Mouse (Mus musculus): ENCODE measurements around the gene Pigv.
A peak's percentile ranks its signal among the peaks of the same experiment; 100 is the strongest.
"Not testable (repeated sequence)": the region's sequence is repeated elsewhere in the genome, so short reads cannot be mapped to it uniquely, and the experiment has no call there.

The Pigv gene

DNA sequence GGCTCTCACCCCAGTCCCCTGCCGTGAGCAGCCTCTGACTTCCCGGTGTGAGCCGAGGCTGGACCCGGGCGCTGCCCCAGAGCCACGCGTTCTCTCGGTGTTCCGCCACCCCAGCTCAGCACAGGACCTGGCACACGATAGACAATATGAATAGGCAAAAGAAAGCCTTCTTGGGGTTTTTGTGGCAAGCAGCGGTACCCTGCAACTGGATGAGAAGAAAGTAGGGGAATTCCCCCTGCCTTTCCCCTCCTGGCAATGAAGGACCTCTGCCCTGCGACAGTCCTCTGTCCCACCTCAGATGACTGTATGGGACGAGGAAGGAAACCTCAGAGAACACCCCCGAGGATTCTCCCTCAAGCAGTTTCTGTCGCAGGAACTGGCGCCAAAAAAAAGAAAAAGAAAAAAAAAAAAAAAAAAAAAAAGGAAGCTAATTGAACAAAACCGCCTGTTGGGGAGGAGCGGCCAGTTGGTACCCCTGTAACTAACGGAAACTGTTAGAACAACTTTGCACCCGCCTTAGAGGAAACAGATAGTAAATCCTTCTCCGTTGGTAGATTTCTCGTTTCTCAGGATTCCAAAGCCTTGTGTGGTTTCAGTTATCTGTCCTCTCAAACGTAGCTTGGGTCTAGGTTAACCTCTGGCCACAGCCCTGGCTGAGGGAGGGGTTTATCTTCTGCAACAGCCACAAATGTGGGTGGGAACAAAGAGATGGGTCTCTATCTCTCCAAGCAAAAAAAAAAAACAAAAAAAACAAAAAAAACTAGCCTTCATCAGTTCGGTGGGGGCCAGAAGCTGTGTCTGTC, 599 bp upstream of the Pigv start:
- peak; percentile 99 for DNase-seq (ENCODE audit: low read depth)

GRCm38 (mm10) chr4:133671184-133671880, 1.1 kb downstream of the Pigv start:
- DNase-seq (ENCODE audit: low read depth), result peak; percentile 92

DNA sequence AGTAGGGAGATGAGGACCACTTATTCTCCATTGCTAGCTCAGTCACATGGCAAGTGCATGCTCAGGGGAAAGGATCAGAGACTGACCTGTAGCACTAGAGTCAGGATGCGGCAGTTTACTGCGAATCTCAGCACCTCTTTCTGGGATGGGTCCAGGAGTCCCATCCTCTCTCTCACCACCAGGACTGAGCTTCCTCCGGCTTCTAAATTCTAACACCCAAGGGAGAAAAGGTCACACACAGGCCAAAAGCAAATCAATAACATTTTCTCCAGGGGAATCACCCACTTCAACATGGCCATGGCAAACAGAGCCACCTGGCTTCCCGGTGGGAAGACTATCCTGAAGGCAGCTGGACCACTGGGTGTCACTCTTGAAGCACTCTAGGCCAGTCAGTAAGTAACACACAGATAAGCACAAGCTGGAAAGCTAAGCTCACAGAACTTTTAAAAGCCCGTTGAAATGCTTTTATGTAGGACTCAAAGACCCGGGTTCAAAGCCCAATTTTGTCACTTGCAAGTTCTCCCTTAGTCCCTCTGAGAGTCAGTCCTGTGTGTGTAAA, 2.7 kb downstream of the Pigv start:
- DNase-seq (ENCODE audit: low read depth), result peak; percentile 30

- no peak for DNase-seq (ENCODE audit: low read depth)
Measured at GRCm38 (mm10) chr4:133668537-133668936, 3.9 kb downstream of the Pigv start.

DNA sequence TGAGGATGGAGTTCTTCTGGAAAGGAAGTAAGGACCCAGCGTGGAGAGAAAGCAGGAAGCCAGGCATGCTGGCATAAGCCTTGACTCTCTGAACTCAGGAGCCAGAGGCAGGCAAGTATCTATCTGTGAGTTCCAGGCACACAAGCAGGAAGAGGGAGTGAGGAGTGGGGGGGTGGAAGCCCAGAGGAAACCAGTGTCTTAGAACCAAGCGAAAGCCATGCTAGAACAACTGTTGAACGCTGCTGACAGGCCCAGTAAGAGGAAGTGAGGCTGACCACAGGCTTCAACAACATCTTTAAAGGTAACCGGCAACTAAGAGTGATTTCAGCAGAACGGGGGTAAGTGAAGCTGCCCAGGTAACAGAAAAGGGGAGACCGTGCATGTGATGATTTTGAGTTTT, 6.2 kb downstream of the Pigv start:
- peak; percentile 90 for DNase-seq (ENCODE audit: low read depth)

DNA sequence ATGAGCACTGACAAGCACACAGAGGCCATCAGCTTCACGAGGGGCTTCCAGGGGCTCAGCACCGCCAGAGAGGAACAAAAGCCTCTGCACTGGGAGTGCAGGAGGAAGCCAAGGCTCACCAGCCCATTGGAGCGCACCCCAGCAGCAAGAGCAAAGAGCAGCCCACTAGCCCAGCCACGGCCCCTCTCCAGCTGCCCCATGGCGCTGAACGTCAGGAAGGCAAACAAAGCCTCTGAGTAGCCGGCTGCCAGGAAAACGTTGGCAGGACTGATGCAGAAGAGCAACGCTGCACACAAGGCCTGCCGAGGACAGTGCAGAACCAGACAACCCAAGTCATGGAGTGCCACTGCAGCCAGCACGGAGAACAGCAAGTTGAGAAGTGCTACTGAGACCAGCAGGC, 7.3 kb downstream of the Pigv start:
- DNase-seq (ENCODE audit: low read depth), result no peak

- DNase-seq (ENCODE audit: low read depth), result no peak
Measured at GRCm38 (mm10) chr4:133662945-133663344, 9.5 kb downstream of the Pigv start.

DNA sequence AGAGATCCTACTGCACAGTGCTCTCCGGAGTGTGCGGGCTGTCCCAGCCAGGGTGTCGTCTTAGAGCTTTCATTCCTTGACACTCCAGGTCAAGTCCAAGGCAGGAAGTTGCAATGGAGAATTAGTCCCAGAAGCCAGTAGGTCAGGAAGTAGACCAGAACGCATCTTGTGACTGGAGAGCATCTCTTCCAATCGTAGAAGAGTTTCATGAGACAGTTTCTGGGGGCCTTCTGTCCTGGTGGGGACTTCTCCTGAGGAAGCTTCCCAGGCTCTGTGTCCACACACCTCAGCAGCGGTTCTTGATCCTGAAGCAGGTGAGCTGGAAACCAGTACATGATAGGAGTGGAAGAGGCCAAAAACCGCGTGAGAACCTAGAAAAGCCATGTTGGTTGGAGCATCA, 10.0 kb downstream of the Pigv start:
- DNase-seq (ENCODE audit: low read depth), result no peak

DNA sequence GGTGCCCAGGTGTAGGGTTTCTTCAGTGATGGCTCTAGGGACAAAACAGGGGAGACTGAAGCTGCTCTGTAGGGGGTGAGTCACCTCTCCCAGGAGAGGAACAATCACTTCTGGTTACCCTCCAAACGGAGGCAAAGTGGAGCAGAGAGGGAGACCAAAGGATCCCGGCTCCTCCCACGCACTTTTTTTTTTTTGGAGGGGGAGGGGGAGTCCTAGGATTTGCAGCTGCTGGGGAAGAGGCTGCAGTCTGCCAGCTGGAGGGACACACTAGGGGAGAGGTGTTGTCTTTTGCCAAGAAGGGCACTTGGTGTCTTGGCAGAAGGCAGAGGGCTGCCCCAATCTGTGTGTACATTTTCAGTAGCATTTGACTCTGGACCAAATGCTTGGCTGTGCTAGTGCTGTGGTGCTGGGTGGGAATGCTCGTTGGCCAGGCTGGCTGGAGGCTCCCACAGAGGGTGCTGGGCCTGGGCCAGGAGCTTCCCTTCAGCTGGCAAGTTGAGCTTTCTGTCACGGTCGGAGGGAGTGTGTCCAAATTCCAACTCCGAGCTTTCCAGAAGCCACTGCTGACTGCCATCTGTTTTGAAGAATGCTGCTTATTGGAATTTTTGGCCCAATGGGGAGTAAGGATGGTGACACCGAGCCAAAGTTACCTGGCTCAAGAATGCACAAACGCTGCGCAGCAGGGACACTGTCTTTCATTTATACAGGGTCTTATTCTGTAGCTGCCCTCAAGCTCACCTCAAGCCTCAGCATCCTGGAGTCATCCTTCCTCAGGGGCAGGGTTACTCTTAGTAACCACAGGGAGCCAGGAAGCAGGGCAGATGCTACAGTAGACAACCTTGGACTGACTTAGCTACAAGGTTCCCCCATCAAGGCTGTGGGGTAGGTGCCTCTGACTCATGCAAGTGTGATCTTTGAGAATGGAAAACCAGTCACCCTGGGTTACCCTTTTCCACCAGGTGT, 12.0 kb downstream of the Pigv start:
- peak; percentile 80 for DNase-seq (ENCODE audit: low read depth)

DNA sequence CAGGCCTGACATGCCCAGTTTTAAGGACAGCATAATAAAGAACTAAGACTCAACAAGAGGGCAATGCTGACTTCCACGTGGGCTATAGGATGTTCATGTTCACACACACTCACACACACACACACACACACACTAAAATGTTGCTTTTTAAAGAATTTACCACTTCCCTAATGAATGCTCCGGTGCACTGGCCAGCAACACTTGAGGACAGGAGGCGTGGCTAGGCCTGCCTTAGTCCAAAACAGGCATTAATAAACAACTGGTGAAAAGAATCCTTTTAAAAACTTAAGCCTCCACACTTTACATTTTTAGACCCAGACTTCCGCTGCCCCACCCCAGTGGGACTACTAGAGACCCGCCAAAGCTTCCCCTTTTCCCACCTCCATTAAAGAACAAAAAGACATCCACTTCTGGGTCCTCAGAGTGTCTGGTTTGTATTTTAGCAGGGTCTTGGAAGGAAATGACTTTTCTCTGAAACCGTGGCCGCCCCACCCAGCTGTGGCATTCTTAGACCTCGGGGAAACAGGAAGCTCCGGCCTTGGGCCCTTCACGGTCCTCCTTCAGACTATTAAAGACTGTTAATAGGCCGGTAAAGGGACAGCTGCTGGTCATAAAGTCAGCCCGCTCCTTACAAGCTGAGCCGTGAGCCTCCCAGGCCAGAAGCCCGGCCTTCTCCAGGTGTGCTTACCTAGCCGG, 12.8 kb downstream of the Pigv start:
- DNase-seq (ENCODE audit: low read depth), result peak; percentile 93

- no peak for DNase-seq (ENCODE audit: low read depth)
Measured at GRCm38 (mm10) chr4:133658729-133659128, 13.7 kb downstream of the Pigv start.

- DNase-seq (ENCODE audit: low read depth), result no peak
Measured at GRCm38 (mm10) chr4:133657829-133658458, 14.5 kb downstream of the Pigv start.

- no peak for DNase-seq (ENCODE audit: low read depth)
Measured at GRCm38 (mm10) chr4:133656997-133657396, 15.4 kb downstream of the Pigv start.

DNA sequence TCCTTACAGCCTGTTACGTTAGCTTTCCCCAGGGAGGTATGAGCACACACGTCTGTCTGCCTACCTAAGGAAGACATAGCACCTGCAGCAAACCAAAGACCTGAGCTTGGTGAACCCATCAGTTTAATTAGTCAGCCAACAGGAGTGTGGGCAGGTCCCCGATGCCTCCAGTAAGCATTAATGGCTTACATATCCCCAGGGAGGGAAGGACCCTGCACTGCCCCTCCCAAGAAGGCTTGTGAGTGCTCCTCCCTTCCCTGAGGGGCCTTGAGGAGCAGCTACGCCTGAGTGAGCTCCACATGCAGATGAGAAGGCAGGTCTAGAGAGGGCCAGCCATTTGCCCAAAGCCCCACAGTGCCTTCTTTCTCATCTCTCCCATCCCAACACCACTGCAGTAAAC, 16.2 kb downstream of the Pigv start:
- DNase-seq (ENCODE audit: low read depth), result no peak

DNA sequence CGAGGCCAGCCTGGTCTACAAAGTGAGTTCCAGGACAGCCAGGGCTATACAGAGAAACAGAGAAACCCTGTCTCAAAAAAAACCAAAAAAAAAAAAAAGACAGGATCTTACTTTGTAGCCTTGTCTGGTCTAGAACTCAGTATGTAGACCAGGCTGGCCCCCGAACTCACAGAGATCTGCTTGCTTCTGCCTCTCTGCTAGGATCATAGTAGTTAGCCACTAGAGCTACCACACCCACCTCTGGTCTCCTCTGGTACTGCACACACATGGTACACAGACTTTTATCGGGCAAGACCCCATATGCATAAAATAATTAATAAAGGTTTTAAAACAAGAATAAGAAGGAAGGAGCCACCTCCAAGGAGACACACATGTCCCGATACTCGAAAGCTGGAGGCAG, 18.4 kb downstream of the Pigv start:
- not testable (repeated sequence) for DNase-seq (ENCODE audit: low read depth)

DNA sequence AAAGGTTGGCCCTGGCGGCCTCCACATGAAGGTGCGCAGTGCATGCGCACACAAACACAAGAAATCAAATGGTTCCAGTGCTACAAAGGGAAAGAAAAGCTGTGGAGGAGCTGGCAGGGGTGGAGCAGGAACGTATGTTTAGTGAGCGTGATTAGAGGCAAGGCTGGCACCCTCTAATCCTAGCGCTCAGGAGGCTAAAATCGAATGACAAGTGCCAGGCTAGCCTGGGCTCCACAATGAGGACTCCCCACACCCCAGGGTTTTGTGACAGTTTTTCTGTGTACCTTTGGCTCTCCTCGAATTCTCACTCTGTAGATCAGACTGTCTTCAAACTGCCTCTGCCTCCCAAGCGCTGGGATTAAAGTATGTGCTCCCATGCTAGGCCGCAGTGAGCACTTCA, 19.7 kb downstream of the Pigv start:
- DNase-seq (ENCODE audit: low read depth), result no peak

DNA sequence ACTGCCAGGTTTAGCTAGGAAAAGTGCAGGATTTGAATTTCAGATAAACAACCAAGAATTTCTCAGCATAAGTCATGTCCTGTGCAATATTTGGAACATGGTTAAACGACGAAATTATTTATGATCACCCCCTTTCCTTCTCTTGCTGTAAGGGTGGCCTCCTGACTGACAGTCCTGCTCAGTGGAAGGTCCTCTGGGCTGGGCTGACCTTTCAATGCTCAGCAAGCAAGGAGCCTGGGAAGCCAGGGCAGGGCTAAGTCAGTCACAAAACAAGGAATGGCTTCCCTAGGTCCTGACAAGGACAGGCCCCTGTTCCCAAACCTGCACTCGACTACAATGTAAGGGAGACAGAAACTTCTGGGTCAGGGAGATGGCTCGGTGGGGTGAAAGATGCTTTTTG, 20.5 kb downstream of the Pigv start:
- no peak for DNase-seq (ENCODE audit: low read depth)

- no peak for DNase-seq (ENCODE audit: low read depth)
Measured at GRCm38 (mm10) chr4:133651445-133651844, 21.0 kb downstream of the Pigv start.

DNA sequence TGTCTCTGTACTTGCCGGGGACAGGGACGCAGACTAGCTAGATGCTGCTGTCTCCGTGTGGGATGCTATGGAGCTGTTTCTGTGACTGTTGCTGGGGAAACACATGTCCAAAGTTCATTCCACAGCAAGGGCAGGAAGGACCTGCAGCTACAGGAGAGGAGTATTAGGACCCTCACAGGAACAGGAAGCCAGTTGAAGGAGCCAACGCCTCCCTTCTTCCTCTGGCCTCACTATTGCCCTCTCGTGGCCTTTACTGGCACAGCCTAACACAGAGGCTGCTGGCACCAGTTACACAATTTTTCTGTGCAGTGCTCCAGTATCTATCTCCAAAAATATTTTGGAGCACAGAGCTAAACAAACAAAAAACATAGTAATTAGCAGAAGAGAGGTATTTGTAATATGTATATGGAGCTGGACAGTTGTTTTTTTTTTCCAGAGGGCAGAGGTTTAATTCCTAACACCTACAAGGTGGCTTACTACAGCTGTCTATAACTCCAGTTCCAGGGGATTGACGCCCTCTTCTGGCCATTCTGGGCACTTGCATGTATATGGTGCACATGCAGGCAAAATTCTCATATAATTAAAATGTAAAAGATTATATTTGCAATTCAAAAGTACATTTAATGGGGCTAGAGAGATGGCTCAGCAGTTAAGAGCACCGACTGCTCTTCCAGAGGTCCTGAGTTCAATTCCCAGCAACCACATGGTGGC, 22.3 kb downstream of the Pigv start, which contains the start of gene Zdhhc18:
TSS of gene Zdhhc18 (minus strand) at position 166 of the 711 bp plus-strand sequence.
- DNase-seq (ENCODE audit: low read depth), result peak; percentile 93

DNA sequence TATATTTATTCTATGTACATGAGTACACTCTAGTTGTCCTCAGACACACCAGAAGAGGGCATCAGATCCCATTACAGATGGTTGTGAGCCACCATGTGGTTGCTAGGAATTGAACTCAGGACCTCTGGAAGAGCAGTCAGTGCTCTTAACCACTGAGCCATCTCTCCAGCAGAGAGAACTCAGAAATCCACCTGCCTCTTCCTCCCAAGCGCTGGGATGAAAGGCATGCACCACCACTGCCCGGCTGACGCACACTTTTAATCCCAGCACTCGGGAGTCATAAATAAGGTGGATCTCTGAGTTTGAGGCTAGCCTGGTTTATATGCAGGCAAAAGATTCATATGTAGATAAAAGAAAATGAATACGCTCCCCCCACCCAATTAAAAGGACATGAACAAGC, 23.0 kb downstream of the Pigv start:
- DNase-seq (ENCODE audit: low read depth), result not testable (repeated sequence)
